Mouse (Mus musculus): Measurements from ENCODE around the gene Socs2. TPM values are rescaled to one million over a fixed set of nuclear protein-coding genes. Genes with fewer than 3 reads are reported as not detected.

Gene Socs2
- total RNA-seq (2021): 10 to 100 TPM; 30.0 to 34.1 TPM
- long read RNA-seq, experiment 1, transcript Socs2-201 (3 exons, 2,222 nt): major isoform, 34 of 46 reads
- long read RNA-seq, experiment 1, partial matches to known transcripts: 0 of 46 reads
- long read RNA-seq, experiment 1, other reads (novel, unspliced or antisense): 6 of 46 reads
- long read RNA-seq, experiment 2, transcript Socs2-201 (3 exons, 2,222 nt): major isoform, 7 of 18 reads
- long read RNA-seq, experiment 2, partial matches to known transcripts: 0 of 18 reads
- long read RNA-seq, experiment 2, other reads (novel, unspliced or antisense): 7 of 18 reads

DNA sequence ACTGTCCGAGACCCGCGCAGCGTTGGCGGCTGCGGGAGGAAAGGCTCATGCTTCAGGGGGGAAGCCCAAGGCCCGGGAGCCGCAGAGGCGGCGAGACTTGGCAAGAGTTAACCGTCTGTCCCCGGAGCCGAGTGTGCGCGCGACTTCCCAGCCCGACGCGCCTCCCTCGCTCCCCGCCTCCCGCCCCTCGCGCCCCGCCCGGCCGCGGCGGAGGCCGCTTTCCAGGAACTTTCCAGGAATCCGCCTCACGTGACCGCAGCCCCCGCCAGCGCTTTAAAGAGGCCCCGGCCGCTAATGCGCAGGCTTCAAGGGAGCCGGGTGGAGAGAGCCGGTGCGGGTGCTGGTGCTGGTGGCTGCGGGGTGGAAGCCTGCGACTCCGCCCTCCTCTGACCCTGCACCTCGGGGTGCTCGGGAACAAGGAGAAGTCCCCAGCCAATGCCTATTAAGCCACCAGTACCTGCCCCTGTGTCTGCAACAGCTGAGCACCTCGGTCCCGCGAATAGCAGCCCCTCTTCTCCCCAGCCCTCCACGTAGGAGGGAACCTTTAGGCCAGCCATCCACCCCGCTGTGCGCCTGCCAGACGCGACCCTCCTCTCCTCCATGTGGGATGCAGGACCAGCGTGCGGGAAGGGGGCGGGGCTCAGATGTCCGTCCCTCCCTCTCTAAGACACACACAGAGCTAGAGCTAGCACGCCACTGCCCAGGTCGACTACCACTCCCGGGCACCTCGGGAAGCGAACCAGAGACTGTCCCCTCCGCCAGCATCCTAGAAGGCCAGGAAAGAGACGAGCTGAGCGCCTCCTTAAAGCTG lies at the start of gene Socs2:
Socs2 (minus strand) TSS at position 496 of the 811 bp plus-strand sequence.
- DNase-seq: peak; percentile 95

DNA sequence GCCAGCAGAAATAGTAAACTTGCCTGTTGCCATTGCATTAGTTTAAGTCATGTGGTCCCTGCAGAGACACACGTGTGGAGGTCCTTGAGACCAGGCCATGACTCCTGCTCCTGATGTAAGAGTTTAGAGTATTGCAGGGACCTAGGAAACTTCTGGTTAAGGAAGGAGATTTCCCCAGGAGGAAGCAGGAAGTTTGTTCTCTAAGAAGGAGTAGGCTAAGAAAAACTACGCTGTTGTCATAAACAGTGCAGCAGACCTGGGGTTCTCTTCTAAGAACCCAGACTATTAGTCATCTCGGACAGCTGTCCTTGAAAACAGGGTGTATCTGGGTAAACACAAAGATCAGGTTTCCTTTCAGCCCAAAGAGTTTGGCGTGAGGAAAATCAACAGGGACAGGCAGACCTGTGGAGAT lies 48.5 kb upstream of the Socs2 start:
- peak; percentile 16 for DNase-seq

DNA sequence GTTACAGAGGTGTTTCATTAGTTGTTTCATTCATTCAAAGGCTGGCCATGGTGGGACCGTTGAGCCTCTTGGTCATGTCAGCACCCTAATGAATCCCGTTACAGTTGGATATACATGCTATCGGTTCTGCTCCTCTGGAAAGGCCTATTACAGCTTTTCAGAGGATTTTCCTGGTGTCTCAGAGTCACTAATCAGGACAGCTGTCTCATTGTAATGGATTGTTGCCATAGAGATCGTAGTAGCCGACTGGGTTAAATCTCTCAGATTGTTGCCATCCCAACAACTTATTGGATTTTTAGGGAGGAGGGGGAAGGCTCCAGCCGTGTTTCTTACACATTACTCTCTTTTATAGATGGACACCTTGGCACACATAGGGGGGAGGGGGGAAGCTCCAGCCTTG lies 47.5 kb upstream of the Socs2 start:
- DNase-seq: no peak

DNA sequence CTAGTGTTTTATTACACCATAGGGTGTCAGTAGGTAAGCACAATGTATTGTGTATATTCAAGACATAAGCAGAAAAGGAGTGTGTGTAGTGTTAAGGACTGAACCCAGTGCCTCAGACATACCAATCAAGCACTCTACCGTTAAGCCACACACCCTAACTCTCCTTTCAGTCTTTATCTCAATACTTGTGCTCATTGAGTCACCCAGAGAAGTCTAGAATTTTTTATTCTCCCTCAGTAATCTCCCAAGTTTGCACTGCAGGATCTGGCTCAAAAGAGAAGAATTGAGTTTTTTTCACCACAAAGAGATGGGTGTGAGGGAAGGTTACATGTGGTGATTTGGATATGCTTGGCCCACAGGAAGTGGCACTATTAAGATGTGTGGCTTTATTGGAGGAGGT lies 45.3 kb upstream of the Socs2 start:
- no peak for DNase-seq

DNA sequence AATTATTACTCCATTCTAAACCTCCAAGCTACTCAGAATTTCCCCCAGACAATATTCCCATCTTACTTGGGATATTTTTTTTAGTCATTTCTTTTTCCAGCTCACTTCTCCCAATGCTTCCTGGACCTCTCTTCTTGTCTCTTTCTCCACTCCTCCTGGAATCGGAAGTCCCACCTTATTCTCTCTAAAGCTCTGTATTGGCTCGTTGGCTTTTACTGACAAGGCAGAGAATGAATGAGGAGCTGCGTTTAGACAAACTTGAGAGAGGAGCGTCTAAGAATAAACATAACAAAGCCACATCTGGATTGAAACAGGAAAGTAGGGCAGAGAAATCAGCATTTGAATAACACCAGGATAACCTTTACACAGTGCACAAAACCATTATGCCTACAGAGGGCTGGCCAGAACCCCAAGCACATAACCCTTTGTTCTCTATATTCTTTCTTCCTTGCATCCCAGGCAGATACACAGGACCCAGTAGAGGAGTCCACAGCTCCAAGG lies 44.1 kb upstream of the Socs2 start:
- no peak for DNase-seq

DNA sequence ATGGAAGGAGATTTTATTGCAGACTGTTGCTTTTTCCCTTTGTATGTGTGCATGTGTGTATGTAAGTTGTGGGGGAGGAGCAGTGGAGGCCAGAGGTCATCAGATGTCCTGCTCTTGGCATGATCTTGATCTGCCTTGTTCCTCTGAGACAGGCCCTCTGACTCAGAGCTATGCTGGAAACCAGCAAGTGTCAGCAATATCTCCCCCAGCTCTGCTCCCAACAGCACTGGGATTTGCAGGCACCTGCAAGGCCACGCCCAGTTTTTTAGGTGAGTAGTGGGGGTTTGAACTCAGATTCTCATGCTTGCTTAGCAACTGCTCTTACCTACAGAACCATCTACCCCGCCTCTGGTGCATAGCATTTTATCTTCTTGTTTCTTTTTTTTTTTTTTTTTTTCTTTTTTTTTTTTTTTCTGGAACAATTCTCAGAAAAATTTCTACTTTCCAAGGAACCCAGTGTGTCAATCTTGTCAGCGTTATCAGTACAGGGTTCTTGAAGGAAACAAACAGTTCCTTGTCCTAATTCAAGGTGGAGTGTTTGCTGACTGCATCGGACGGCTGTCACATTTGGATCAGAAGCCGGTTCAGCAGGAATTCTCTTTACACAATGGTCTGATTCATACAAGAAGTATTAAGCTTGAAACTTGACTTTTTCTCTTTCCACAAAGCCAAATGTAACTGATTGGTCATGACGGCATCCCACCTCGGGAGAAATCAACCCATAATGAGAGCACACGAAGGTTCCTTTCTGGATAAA lies 41.2 kb upstream of the Socs2 start:
- no peak for DNase-seq

DNA sequence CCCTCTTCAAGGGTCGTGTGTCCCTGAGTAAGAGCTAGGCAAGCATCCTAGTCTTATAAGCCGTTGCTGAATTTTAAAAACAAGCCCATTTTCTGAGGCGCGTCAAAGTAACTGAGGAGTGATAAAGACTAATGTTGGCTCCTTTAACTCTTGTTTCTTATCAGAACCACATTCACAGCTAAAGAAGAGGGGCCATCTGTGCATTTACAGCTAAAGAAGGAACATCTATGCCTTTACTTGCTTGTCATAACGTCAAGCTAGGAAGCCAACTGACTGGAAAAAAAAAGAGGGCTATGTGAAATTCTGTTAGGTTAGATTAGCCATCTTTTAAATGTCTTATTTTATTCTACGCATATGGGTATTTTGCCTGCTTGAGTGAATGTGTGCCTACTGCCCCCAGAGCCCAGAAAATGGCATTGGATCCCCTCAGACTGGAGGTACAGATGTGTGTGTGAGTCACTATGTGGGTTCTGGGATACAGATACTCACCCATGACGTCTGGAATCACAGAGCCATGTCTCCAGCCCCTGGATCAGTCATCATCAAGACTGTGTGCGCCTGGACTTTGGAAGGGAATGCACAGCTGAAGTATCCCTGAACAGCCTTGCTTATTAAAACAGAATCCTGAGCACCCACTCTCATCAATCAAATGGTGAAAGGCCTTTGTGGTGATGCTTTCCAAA lies 40.5 kb upstream of the Socs2 start:
- no peak for DNase-seq

DNA sequence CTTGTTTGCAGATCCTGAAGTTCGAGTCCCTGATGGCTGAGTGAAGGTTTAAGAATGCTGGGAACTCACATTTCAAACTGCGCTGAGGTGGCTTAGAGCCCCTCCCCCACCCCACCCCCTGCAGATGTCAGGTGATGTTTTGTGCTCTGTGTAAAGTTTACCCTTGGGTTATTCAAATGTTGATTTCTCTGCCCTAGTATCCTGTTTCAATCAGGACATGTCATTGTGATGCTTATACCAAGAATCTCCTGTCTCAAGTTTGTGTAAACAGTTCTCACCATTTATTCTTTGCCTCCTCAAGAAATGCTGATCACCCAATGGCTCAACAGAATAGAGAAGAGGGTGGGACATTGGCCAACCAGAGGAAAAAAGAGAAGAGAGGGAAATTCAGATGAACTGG lies 39.1 kb upstream of the Socs2 start:
- DNase-seq: no peak

DNA sequence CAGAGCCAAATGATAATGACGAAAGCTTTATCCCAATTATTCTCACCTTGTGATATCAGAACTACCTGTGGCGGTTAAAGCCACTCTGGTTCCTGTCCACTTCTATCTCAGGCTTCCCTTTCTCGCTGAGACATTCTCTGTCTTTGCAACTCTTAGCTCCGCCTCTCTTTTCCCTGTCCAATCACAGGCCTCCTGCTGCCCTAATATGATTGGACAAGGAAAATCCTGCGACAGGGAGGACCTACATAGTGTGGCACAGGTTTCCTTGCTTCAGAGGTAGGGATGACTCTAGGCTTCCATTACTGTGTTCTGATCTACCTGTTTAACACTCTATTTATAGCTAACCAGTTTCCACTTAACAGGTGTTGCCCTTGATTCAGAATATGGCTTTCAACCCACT lies 36.3 kb upstream of the Socs2 start:
- DNase-seq: no peak

DNA sequence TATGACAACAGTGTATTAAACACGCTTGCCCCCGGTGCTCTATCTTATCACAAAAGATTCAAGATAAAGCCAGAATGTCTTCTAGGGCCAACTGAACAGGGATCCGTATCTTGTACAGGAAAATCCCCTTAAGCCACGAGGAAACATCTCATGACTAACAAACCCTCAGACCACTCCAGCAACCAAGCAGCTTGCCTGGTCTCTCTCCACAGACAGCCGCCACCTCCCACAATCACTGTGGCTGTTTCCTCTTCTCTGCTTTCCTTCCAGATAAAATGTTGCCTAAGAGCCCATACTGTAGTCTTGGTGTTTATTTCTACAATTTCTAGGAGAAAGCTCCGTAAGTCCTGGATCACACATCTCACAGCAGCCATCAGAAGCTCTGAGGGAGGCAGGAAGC lies 32.1 kb upstream of the Socs2 start:
- DNase-seq: no peak

DNA sequence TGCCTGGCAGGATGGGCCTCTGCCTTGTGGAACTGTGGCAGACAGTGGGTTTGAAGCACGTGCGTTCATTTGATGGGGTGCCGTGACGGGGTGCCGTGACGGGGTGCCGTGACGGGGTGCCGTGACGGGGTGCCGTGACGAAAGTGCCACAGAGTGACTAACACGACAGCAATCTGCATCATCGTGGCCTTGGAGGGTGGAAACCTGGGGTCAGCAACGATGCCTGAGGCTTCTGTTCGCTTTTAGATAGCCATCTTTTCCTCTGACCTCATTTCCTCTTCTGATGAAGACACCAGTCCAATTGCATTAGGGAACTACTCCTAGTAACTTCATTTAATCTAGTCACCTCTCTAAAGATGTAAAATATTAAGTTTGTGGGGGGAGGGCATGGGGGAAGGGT lies 31.0 kb upstream of the Socs2 start:
- DNase-seq: no peak

DNA sequence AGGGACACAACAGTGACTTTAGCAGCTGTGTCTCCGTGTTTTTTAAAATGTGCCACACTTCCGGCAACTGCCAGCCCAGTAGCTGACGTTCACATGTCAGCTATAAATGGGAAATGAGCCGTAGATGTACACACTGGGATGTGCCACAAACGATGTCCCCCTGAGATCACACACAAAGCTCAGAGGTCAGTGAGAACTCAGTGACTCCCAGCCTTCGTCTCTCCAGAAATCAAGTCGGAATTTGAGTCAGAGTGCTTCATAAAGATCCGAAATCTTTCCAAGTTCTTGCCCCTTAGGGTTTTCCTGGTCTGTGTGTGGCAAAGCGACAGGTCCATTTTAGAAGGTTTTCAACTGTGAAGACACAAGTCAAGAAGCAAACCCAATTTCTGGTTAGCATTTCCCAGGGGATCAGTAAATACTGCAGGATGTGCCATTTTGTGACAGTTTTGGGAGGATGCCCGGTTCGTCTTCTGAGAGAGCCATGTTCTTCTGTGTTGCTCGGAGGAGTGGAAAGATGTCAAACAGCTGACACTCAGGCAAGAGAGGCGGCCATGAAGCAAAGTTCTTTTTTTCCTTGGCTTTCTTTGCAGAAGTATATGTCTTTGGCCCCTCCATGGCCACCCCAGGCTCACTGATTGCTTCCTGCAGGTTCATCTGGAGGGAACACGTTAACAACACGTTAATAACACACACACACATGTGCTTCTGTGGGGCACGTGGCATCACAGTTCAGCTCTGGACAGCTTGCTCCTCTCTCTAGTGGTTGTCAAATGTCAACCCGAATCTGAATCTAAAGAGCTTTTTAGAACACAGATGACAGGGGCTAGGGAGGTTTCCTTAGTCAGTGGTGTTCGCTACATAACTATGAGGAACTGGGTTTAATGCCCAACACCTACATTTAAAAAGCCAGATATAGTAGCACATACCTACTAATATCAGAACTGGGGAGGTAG lies 28.4 kb upstream of the Socs2 start:
- no peak for DNase-seq

DNA sequence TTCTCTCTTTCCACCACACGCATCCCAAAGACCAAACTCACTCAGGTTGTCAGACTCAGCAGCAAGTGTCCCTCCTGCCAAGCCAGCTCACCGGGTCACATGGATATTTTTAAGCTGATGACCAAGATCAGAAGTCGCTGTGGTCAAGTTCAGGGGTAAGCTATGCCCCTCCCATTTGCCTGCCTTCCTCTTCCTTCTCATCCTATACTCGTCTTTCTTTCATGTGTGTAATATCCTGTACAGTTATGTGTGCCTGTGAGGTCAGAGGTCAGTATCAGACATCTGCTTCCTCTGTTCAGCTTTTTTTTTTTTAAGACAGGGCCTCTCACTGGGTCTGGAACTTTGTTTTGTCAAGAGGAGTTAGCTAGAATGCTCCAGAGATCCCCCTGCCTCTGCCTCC lies 25.4 kb upstream of the Socs2 start:
- no peak for DNase-seq

DNA sequence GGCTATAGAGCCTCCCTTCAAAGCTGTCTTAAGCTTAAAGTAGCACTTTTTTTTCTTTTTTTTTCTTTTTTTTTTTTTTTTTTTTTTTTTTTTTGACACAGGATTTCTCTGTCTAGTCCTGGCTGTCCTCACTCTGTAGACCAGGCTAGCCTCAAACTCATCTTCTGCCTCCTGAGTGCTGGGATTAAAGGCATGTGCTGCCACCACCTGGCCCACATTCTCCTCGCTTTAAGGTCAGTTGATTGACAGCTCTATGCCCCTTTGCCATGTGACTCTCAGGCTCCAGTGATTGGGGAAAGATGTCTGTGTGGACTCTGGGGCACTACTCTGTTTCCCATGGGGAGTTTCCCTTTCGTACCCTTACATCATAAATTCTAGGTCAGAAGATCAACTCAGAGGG lies 23.6 kb upstream of the Socs2 start:
- no peak for DNase-seq

DNA sequence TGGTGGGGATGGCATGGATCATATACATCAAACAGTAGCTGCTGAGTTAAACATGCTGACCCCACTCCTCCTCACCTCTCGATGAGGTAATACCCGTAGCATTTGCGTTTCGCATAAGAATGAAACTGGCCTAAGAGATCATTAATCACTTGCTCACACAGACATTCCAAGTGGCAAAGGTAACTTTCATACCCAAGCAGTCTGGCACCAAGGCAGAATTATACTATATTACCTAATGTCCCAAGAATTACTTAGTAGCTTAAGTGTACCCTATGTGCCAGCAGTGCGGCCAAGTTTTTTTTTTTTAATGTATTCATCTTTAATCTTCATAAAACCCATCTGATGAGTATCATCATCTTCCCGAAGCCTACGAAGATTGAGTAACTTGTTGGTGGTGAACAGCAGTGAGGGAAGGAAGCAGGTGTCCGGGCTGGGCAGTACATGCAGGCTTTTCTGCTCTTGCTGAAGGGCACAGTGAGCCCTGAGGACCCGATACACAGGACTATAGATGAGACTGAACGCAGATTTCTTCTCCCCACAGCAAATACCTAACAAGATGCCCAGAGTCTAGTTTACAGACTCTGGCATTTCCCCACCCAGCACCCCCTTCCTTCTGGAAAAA lies 22.8 kb upstream of the Socs2 start:
- no peak for DNase-seq

DNA sequence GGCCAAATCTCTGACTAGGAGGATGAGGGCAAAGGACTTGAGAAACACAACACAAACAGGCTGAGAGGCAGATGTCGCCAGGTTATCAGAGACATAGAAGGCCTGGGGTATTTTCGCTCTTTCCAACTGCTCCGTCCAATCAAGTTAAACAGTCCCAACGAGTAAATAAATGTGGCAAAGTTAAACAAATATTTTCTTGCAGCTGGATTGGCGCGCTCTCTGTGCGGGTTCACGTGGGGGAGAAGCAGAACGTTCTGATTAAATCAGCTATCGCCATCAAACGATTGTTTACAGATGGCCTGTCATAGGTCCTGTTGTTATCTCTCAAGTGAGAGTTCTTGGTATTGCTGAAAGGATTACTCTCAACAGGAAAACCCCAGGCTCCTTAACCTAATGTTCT lies 22.0 kb upstream of the Socs2 start:
- DNase-seq: no peak

DNA sequence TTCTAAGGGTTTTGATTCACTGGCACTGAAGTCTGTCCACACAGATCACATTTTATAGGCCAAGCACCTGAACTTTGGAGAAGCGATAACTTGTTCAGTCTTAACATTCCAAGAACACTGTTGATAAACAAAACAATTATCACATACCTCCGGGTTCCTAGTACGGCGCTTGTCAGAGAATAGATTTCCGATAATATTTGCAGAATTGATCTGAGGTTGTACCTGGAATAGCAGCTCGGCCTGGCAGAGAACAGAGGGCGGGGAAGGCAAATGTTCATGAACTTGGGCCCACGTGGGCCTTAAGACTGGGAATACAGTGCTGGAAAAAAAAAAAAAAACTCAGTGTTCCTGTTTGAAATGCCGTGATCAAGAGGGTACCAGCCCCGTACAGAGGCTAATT lies 13.3 kb upstream of the Socs2 start:
- no peak for DNase-seq

DNA sequence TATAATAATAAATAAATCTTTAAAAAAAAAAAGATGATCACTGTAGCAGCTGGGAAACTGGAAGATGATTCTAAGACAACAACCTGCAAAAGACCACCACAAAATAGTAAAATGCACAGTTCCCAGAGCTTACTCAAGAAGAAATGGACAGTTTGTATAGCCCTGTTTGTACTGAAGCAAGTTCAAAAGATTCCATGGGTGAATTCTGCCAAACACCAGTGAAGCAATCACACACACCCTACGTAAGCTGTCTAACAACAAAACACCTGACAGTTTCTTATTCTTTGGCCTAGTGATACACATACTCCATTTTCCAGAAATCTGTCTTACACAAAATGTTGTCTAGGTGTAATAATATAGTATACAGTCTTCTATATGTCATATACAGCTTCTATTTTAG lies 12.1 kb upstream of the Socs2 start:
- DNase-seq: no peak

DNA sequence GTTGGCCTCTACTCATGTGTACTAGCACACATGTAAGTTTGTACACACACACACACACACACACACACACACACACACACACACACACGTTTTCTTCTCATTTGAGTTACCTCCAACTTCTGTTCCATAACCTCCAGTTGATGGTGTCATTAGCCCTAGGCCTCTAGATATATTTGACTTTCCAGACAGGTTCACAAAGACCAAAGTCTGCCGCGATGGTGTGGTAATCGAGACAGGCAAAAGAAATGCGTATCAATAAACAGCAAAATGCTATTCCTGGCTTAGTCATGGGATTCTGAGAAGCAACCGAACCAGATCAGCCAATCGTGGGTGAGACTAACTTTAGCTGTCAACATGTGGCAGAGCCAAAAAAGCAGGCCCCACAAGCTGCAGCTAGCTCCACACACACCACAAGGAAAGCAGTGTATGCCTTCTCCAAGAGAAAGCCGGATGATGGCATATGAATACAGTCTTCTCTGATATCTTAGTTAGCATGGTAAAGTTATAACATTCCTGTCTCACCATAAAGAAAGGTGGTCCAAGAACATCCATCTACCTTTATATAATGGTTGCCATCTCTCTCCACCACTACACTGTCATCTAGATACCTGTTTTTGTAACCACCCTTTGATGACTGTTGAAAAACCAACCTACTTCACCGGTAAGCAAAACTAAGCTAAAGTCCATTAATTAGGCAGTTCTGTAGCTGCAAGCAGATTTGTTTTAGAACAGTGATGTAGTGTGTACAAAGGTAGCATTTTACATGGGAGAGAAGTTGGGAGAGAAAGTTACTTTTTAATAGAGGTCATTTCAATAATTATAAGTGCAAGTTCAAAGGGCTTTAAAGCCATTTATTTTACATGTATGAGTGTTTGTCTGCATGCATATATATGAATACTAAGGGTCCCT lies 9.5 kb upstream of the Socs2 start:
- DNase-seq: no peak

DNA sequence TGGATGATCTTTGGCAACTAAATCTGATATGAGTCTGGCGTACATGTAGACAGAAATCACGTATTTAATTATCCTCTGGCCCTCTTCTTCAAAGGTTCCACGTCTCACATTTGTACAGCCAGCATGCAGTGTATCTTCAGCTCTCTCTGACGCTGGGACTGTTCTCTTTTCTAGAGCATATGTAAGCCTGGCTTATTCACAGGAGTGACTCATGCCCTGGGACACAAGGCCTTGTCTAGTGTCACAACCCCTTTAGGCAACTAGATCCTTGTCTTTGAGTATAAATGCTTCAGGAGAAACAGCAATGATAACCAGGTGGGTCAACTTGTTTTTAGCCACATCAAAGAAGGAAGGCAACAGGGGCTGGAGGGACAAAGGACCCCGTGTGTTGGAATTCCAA lies 5.7 kb upstream of the Socs2 start:
- DNase-seq: no peak
